10 mouse cellular contexts compared by ENCODE assay signal in the genomic region with DNA sequence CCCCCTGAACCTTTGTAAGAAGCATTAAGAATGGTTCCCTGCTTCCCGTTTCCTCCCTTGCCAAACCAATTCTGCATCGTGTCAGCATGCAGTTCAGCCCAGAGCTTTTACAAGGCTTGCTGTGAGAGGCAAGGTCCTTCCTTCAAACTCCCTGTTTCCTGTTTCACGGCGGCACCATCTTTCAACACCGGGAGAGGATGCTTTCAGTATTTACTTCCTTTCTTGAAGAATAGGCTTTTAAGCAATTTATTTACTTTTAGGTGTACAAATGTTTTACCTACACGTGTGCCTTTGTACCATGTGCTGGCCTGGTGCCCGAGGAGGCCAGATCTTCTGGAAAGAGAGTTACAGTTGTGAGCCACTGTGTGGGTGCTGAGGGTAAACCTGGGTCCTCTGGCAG. TPM values are rescaled to one million over a fixed set of nuclear protein-coding genes. Genes with fewer than 3 reads are reported as not detected.
A peak's percentile ranks its signal among the peaks of the same experiment; 100 is the strongest.
DNase-seq lines count a peak whose midpoint lies in the region; ATAC-seq and TF ChIP-seq lines count a peak whose summit lies in the region.
"Had no signal": no experiment of that assay in that cellular context is flagged by ENCODE, and none has a peak within 500 bp of the region (broad histone marks: within the 10 kb centered on the region; RNA-seq: fewer than 3 reads in every experiment).

No protein-coding gene starts in this region.

- H3K27me3 ChIP-seq in heart, embryonic 12.5 days (replicated peaks), result no peaks in the 10 kb centered on the region
- no peaks in the 10 kb centered on the region for H3K27me3 ChIP-seq in ES-Bruce4 (ENCODE audit: control insufficient read depth, insufficient read depth, low read length, poor library complexity, severe bottlenecking)
- no peaks in the 10 kb centered on the region for H3K27me3 ChIP-seq in limb, embryonic 13.5 days
- H3K27me3 ChIP-seq in small intestine, adult 2 months (ENCODE audit: control insufficient read depth, insufficient read depth, low read length), result no peaks in the 10 kb centered on the region

- H3K27ac ChIP-seq in heart, embryonic 12.5 days (ENCODE audit: poor library complexity, severe bottlenecking), result peak overlapping the region; percentile 59
- H3K27ac ChIP-seq in ES-Bruce4 (ENCODE audit: insufficient read depth, low read length), result peak overlapping the region; percentile 66
- peak overlapping the region; percentile 67; the same call in 1 of the 2 replicates for H3K27ac ChIP-seq in limb, embryonic 13.5 days
- peak overlapping the region; percentile 62 for H3K27ac ChIP-seq in small intestine, adult 2 months (ENCODE audit: insufficient read depth, low read depth, low read length)

- no peaks in the 10 kb centered on the region for H3K36me3 ChIP-seq in heart, embryonic 12.5 days
- H3K36me3 ChIP-seq in ES-Bruce4 (ENCODE audit: control insufficient read depth, insufficient read depth, low read length, poor library complexity, severe bottlenecking), result no peaks in the 10 kb centered on the region
- H3K36me3 ChIP-seq in limb, embryonic 13.5 days, result no peaks in the 10 kb centered on the region
- no peaks in the 10 kb centered on the region for H3K36me3 ChIP-seq in small intestine, adult 2 months (ENCODE audit: control insufficient read depth, insufficient read depth, low read length)

- no peak for DNase-seq in heart, postnatal 25 days (ENCODE audit: low spot score)
- DNase-seq in cerebellum, adult 18-20 months, result no peak
- no peak for DNase-seq in gastrocnemius, postnatal 10 days
- DNase-seq in ovary, postnatal 10 days (ENCODE audit: low spot score), result no peak

- intact Hi-C loops in heart, postnatal 25 days (cut with DNase I), result loop anchor here (10.0 kb wide), 1 partner anchor 431 kb away; no protein-coding TSS in a partner anchor

- no peaks in the 10 kb centered on the region for H3K9me3 ChIP-seq in heart, embryonic 12.5 days (replicated peaks)
- no peaks in the 10 kb centered on the region for H3K9me3 ChIP-seq in ES-Bruce4 (replicated peaks; ENCODE audit: control insufficient read depth, insufficient read depth, low read length, poor library complexity, severe bottlenecking)
- H3K9me3 ChIP-seq in limb, embryonic 13.5 days, result no peaks in the 10 kb centered on the region

- no peak for TF ChIP-seq CTCF in ES-Bruce4 (IDR thresholded peaks at IDR 0.05; ENCODE audit: low read depth, low read length)
- TF ChIP-seq CTCF in small intestine, adult 2 months (IDR thresholded peaks at IDR 0.05; ENCODE audit: extremely low read depth, insufficient read length, insufficient replicate concordance, low read depth, low read length), result no peak

- no peak overlapping the region for H3K4me2 ChIP-seq in heart, embryonic 12.5 days
- peak overlapping the region; percentile 31; the same call in 1 of the 2 replicates for H3K4me2 ChIP-seq in limb, embryonic 13.5 days (replicated peaks)

- 59% methylated on average over 7 of the region's 7 CpGs for WGBS in heart, embryonic 12.5 days
- WGBS in limb, embryonic 13.5 days, result 44% methylated on average over 7 of the region's 7 CpGs
- WGBS in small intestine, adult 2 months, result 47% methylated on average over 7 of the region's 7 CpGs

- H3K9ac ChIP-seq in heart, embryonic 12.5 days, result no peak overlapping the region
- no peak overlapping the region for H3K9ac ChIP-seq in ES-Bruce4 (ENCODE audit: low read depth, poor library complexity, severe bottlenecking)
- no peak overlapping the region for H3K9ac ChIP-seq in limb, embryonic 13.5 days

- TF ChIP-seq EP300 in ES-Bruce4 (IDR thresholded peaks at IDR 0.05; ENCODE audit: insufficient read depth, low read depth, low read length), result no peak

- ATAC-seq in heart, embryonic 12.5 days (ENCODE audit: insufficient number of reproducible peaks, low FRiP score), result no peak
- no peak for ATAC-seq in limb, embryonic 13.5 days (ENCODE audit: low FRiP score, low read depth)
- ATAC-seq: forebrain, embryonic 16.5 days; midbrain, embryonic 16.5 days had no signal

- H3K4me1 ChIP-seq in heart, embryonic 12.5 days (replicated peaks), result peaks cover 43% of the 10 kb centered on the region
- peaks cover 6% of the 10 kb centered on the region for H3K4me1 ChIP-seq in ES-Bruce4 (ENCODE audit: control insufficient read depth, insufficient read depth, low read length)
- peaks cover 61% of the 10 kb centered on the region for H3K4me1 ChIP-seq in limb, embryonic 13.5 days
- peaks cover 14% of the 10 kb centered on the region for H3K4me1 ChIP-seq in small intestine, adult 2 months (ENCODE audit: control insufficient read depth, insufficient read depth, insufficient read length, low read length)

- no peak for TF ChIP-seq POLR2A in ES-Bruce4 (IDR thresholded peaks at IDR 0.05; ENCODE audit: insufficient read depth, low read length)
- no peak for TF ChIP-seq POLR2A in small intestine, adult 2 months (IDR thresholded peaks at IDR 0.05; ENCODE audit: low read depth, low read length)

- H3K4me3 ChIP-seq in heart, embryonic 12.5 days, result no peak overlapping the region
- H3K4me3 ChIP-seq in ES-Bruce4 (ENCODE audit: low read depth, low read length), result no peak overlapping the region
- no peak overlapping the region for H3K4me3 ChIP-seq in limb, embryonic 13.5 days
- no peak overlapping the region for H3K4me3 ChIP-seq in small intestine, adult 2 months (ENCODE audit: low read depth, low read length)

RNA-seq across cellular contexts. Expression of gene Fam160b1, which starts 4.2 kb away (rescaled TPM):
- 15.4 TPM in 2 replicates for polyA plus RNA-seq in heart, embryonic 12.5 days (2016; fragmentation: Nextera tagmentation; extraction: Ambion mirVana)
- total RNA-seq in heart, postnatal 25 days (2021), result 10 to 100 TPM in 1 of 2 experiments, 1 to 10 TPM in 1; 9.9 to 12.4 TPM
- polyA plus RNA-seq in ES-Bruce4 (2011; ENCODE audit: insufficient read depth, insufficient read length, low read depth, missing spikeins), result 26.1 and 26.7 TPM in 2 replicates
- 15.8 and 16.2 TPM in 2 replicates for polyA plus RNA-seq in limb, embryonic 13.5 days (2015; fragmentation: Nextera tagmentation; extraction: Ambion mirVana)
- polyA plus RNA-seq in small intestine, adult 2 months (2012; rRNA removed), result 6.4 and 11.5 TPM in 2 replicates
- 10 to 100 TPM in 1 of 2 experiments, 1 to 10 TPM in 1; 9.6 to 12.8 TPM for total RNA-seq in gastrocnemius, postnatal 10 days (2021)

RNA-seq across cellular contexts. Expression of gene Ablim1, which starts 41.6 kb away (rescaled TPM):
- polyA plus RNA-seq in heart, embryonic 12.5 days (2016; fragmentation: Nextera tagmentation; extraction: Ambion mirVana), result 53.4 and 53.5 TPM in 2 replicates
- total RNA-seq in heart, postnatal 25 days (2021), result 100 to 1,000 TPM; 417 to 451 TPM
- 12.2 and 13.9 TPM in 2 replicates for polyA plus RNA-seq in ES-Bruce4 (2011; ENCODE audit: insufficient read depth, insufficient read length, low read depth, missing spikeins)
- 29.1 and 34.0 TPM in 2 replicates for polyA plus RNA-seq in limb, embryonic 13.5 days (2015; fragmentation: Nextera tagmentation; extraction: Ambion mirVana)
- 25.6 and 47.2 TPM in 2 replicates for polyA plus RNA-seq in small intestine, adult 2 months (2012; rRNA removed)
- total RNA-seq in gastrocnemius, postnatal 10 days (2021), result 10 to 100 TPM; 42.8 to 52.0 TPM
